ENCODE assay signal across 8 mouse cellular contexts in the genomic region with DNA sequence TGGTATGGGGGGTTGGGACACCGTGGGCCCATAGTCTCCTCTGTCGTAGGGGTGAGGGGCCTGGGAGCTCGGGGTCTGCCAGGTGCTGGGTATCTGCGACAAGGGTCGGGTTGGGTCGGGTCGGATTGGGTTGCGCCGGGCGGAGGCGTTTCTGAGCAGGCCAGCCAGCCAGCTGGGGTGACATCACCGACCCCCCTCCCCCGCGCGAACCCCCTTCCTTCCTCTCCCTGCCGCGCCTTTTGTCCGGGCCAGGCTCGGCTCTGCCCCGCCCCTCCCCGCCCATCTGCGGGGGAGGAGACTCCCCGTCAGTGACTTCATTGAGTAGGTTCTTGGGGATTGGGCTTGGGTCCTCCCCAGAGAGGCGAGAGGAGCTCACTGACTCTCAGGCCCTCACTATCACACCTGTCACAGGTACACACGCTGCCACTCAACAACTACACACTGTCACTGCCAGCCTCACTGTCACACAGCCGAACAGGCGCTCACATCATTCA. TPM values are rescaled to one million over a fixed set of nuclear protein-coding genes. Genes with fewer than 3 reads are reported as not detected.
DNase-seq lines count a peak whose midpoint lies in the region; ATAC-seq and TF ChIP-seq lines count a peak whose summit lies in the region.

No protein-coding gene starts in this region.

- DNase-seq in CD4-positive, CD25-positive, alpha-beta regulatory T cell, adult 2 months (ENCODE audit: low read depth, low spot score) = peak; percentile 96
- DNase-seq in kidney, postnatal 25 days = peak; percentile 85 to 94
- peak; percentile 89 for DNase-seq in liver, postnatal 0 days
- DNase-seq in testis, postnatal 14 days (ENCODE audit: low spot score) = peak; percentile 71

- H3K36me3 ChIP-seq in heart, embryonic 15.5 days = no peaks in the 10 kb centered on the region
- no peaks in the 10 kb centered on the region for H3K36me3 ChIP-seq in liver, postnatal 0 days (replicated peaks; ENCODE audit: insufficient read depth, low read length)
- H3K36me3 ChIP-seq in neural tube, embryonic 14.5 days (ENCODE audit: control insufficient read depth, insufficient read depth, low read length) = peaks cover 9% of the 10 kb centered on the region

- TF ChIP-seq EP300 in liver, postnatal 0 days (IDR thresholded peaks at IDR 0.05; ENCODE audit: low read depth) = no peak

- TF ChIP-seq CTCF in bone marrow, adult 2 months (IDR thresholded peaks at IDR 0.05; ENCODE audit: control insufficient read depth, insufficient read depth, low read length) = no peak
- no peak for TF ChIP-seq CTCF in embryonic fibroblast, embryonic 13.5 days (IDR thresholded peaks at IDR 0.05; ENCODE audit: borderline replicate concordance, insufficient read depth, low read length)
- TF ChIP-seq CTCF in liver, postnatal 0 days (IDR thresholded peaks at IDR 0.05; ENCODE audit: low read depth) = no peak

- peak overlapping the region; percentile 97 for H3K9ac ChIP-seq in heart, embryonic 15.5 days
- peak overlapping the region; percentile 86 for H3K9ac ChIP-seq in liver, postnatal 0 days (replicated peaks)
- H3K9ac ChIP-seq in neural tube, embryonic 14.5 days (replicated peaks; ENCODE audit: low read depth, low read length) = peak overlapping the region; percentile 98

- H3K4me2 ChIP-seq in heart, embryonic 15.5 days = peak overlapping the region; percentile 81
- H3K4me2 ChIP-seq in liver, postnatal 0 days (ENCODE audit: low read depth, low read length) = peak overlapping the region; percentile 91
- peak overlapping the region; percentile 98 for H3K4me2 ChIP-seq in neural tube, embryonic 14.5 days (ENCODE audit: low read depth, low read length)

- WGBS in bone marrow, adult 2 months = 5% methylated on average over 24 of the region's 27 CpGs
- 1% methylated on average over 23 of the region's 27 CpGs for WGBS in heart, embryonic 15.5 days
- 5% methylated on average over 11 of the region's 27 CpGs for WGBS in liver, postnatal 0 days (ENCODE audit: insufficient replicate concordance)
- 3% methylated on average over 9 of the region's 27 CpGs for WGBS in neural tube, embryonic 14.5 days

- H3K4me1 ChIP-seq in bone marrow, adult 2 months (ENCODE audit: control insufficient read depth, insufficient read depth, low read length) = no peaks in the 10 kb centered on the region; the same call in 1 of the 2 replicates
- peaks cover 19% of the 10 kb centered on the region for H3K4me1 ChIP-seq in embryonic fibroblast, embryonic 13.5 days (ENCODE audit: control insufficient read depth, insufficient read depth, low read length)
- peaks cover 47% of the 10 kb centered on the region for H3K4me1 ChIP-seq in heart, embryonic 15.5 days (replicated peaks)
- H3K4me1 ChIP-seq in liver, postnatal 0 days (ENCODE audit: insufficient read depth) = peaks cover 10% of the 10 kb centered on the region
- H3K4me1 ChIP-seq in neural tube, embryonic 14.5 days (ENCODE audit: control insufficient read depth, insufficient read depth, low read length) = peaks cover 66% of the 10 kb centered on the region

- H3K4me3 ChIP-seq in bone marrow, adult 2 months (replicated peaks; ENCODE audit: control insufficient read depth, low read depth, low read length) = peak overlapping the region; percentile 62
- peak overlapping the region; percentile 58 for H3K4me3 ChIP-seq in embryonic fibroblast, embryonic 13.5 days (ENCODE audit: insufficient read depth, low read length)
- H3K4me3 ChIP-seq in heart, embryonic 15.5 days = peak overlapping the region; percentile 90
- peak overlapping the region; percentile 74 for H3K4me3 ChIP-seq in liver, postnatal 0 days (ENCODE audit: low read depth, low read length)
- peak overlapping the region; percentile 78 for H3K4me3 ChIP-seq in neural tube, embryonic 14.5 days (ENCODE audit: low read depth, low read length)

- peaks cover 13% of the 10 kb centered on the region for H3K27me3 ChIP-seq in heart, embryonic 15.5 days
- H3K27me3 ChIP-seq in liver, postnatal 0 days (ENCODE audit: insufficient read depth, low read length) = peaks cover 21% of the 10 kb centered on the region
- H3K27me3 ChIP-seq in neural tube, embryonic 14.5 days (ENCODE audit: control insufficient read depth, insufficient read depth, low read length) = no peaks in the 10 kb centered on the region

- no peaks in the 10 kb centered on the region for H3K9me3 ChIP-seq in heart, embryonic 15.5 days (replicated peaks)
- no peaks in the 10 kb centered on the region for H3K9me3 ChIP-seq in liver, postnatal 0 days (ENCODE audit: low read length)
- H3K9me3 ChIP-seq in neural tube, embryonic 14.5 days (ENCODE audit: control insufficient read depth, low read length) = no peaks in the 10 kb centered on the region

- peak; percentile 67 for ATAC-seq in heart, embryonic 15.5 days (replicated peaks; ENCODE audit: insufficient number of reproducible peaks, insufficient read depth, low FRiP score, low read depth)
- peak; percentile 73 for ATAC-seq in liver, postnatal 0 days
- ATAC-seq in neural tube, embryonic 14.5 days (ENCODE audit: low read depth) = peak; percentile 60

- TF ChIP-seq POLR2A in bone marrow, adult 2 months (IDR thresholded peaks at IDR 0.05; ENCODE audit: borderline replicate concordance, control insufficient read depth, low read depth, low read length) = no peak; the same call in 1 of the 2 replicates
- TF ChIP-seq POLR2A in embryonic fibroblast, embryonic 13.5 days (IDR thresholded peaks at IDR 0.05; ENCODE audit: low read depth, low read length) = peak; percentile 74

- H3K27ac ChIP-seq in bone marrow, adult 2 months (ENCODE audit: control insufficient read depth, insufficient read depth, low read depth, low read length, poor library complexity) = peak overlapping the region; percentile 69
- H3K27ac ChIP-seq in embryonic fibroblast, embryonic 13.5 days (ENCODE audit: insufficient read depth, low read length) = peak overlapping the region; percentile 68
- H3K27ac ChIP-seq in heart, embryonic 15.5 days = peak overlapping the region; percentile 98
- peak overlapping the region; percentile 94 for H3K27ac ChIP-seq in liver, postnatal 0 days (ENCODE audit: low read depth)
- peak overlapping the region; percentile 97 for H3K27ac ChIP-seq in neural tube, embryonic 14.5 days (ENCODE audit: low read depth, low read length)

RNA-seq across cellular contexts. Expression of gene Dnajb5, which starts 0.5 kb away (rescaled TPM):
- 2.1 and 2.8 TPM in 2 replicates for polyA plus RNA-seq in bone marrow, adult 2 months (2011; ENCODE audit: insufficient read depth, insufficient read length, low replicate concordance, missing spikeins)
- 31.3 and 38.5 TPM in 2 replicates for polyA plus RNA-seq in embryonic fibroblast, embryonic 13.5 days (2011; ENCODE audit: insufficient read length, low read depth, missing spikeins)
- polyA plus RNA-seq in heart, embryonic 15.5 days (2015; fragmentation: Nextera tagmentation; extraction: Ambion mirVana) = 17.7 and 18.2 TPM in 2 replicates
- 0.73 and 1.0 TPM in 2 replicates for polyA plus RNA-seq in liver, postnatal 0 days (2015; fragmentation: Nextera tagmentation; extraction: Ambion mirVana)
- polyA plus RNA-seq in neural tube, embryonic 14.5 days (2014; fragmentation: Nextera tagmentation; extraction: Ambion mirVana) = 44.1 and 44.7 TPM in 2 replicates

RNA-seq across cellular contexts. Expression of gene 1700022I11Rik, which starts 19.3 kb away (rescaled TPM):
- not detected in 2 replicates for polyA plus RNA-seq in bone marrow, adult 2 months (2011; ENCODE audit: insufficient read depth, insufficient read length, low replicate concordance, missing spikeins)
- not detected in 2 replicates for polyA plus RNA-seq in embryonic fibroblast, embryonic 13.5 days (2011; ENCODE audit: insufficient read length, low read depth, missing spikeins)
- polyA plus RNA-seq in heart, embryonic 15.5 days (2015; fragmentation: Nextera tagmentation; extraction: Ambion mirVana) = 0.18 and 0.42 TPM in 2 replicates
- polyA plus RNA-seq in liver, postnatal 0 days (2015; fragmentation: Nextera tagmentation; extraction: Ambion mirVana) = 0.17 TPM in 1 of 2 replicates, not detected in the other
- 0.50 and 1.1 TPM in 2 replicates for polyA plus RNA-seq in neural tube, embryonic 14.5 days (2014; fragmentation: Nextera tagmentation; extraction: Ambion mirVana)

RNA-seq across cellular contexts. Expression of gene Phf24, which starts 33.7 kb away (rescaled TPM):
- not detected in 2 replicates for polyA plus RNA-seq in bone marrow, adult 2 months (2011; ENCODE audit: insufficient read depth, insufficient read length, low replicate concordance, missing spikeins)
- polyA plus RNA-seq in embryonic fibroblast, embryonic 13.5 days (2011; ENCODE audit: insufficient read length, low read depth, missing spikeins) = not detected in 2 replicates
- 4.1 and 4.3 TPM in 2 replicates for polyA plus RNA-seq in heart, embryonic 15.5 days (2015; fragmentation: Nextera tagmentation; extraction: Ambion mirVana)
- 0.11 and 0.12 TPM in 2 replicates for polyA plus RNA-seq in liver, postnatal 0 days (2015; fragmentation: Nextera tagmentation; extraction: Ambion mirVana)
- 41.1 and 48.7 TPM in 2 replicates for polyA plus RNA-seq in neural tube, embryonic 14.5 days (2014; fragmentation: Nextera tagmentation; extraction: Ambion mirVana)

RNA-seq across cellular contexts. Expression of gene Vcp, which starts 50.2 kb away (rescaled TPM):
- 57.6 and 93.9 TPM in 2 replicates for polyA plus RNA-seq in bone marrow, adult 2 months (2011; ENCODE audit: insufficient read depth, insufficient read length, low replicate concordance, missing spikeins)
- polyA plus RNA-seq in embryonic fibroblast, embryonic 13.5 days (2011; ENCODE audit: insufficient read length, low read depth, missing spikeins) = 310 and 337 TPM in 2 replicates
- 437 and 463 TPM in 2 replicates for polyA plus RNA-seq in heart, embryonic 15.5 days (2015; fragmentation: Nextera tagmentation; extraction: Ambion mirVana)
- polyA plus RNA-seq in liver, postnatal 0 days (2015; fragmentation: Nextera tagmentation; extraction: Ambion mirVana) = 127 and 145 TPM in 2 replicates
- polyA plus RNA-seq in neural tube, embryonic 14.5 days (2014; fragmentation: Nextera tagmentation; extraction: Ambion mirVana) = 435 and 534 TPM in 2 replicates

Comparison
In these comparisons a context has a peak if more than half of its experiments do, and no peak if none do; other contexts are left out.
1. Peak in every context shown above with its lines: DNase-seq, ATAC-seq, H3K4me3 ChIP-seq and H3K27ac ChIP-seq.